ENCODE assay signal across 21 mouse cellular contexts in the genomic region with DNA sequence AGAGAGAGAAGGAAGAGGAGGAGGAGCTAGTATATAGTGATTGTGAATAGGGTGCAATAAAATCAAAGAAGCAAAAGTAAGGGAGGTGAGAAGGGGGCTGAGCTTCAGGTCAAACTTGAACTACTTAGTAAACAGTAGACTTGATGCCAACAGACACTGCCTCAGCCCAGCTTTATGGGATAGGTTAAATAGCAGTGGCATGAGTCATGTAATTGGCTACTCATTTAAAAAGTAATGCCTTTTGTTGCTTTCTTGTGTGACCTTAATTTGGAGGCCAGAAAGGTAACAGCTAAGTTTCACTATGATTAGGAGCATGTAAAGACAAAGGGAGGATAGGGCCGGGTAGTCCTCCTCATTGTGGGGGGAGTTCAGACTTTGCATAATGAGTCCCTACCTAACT. TPM values are rescaled to one million over a fixed set of nuclear protein-coding genes. Genes with fewer than 3 reads are reported as not detected.
"Had no signal": no experiment of that assay in that cellular context is flagged by ENCODE, and none has a peak within 500 bp of the region (broad histone marks: within the 10 kb centered on the region; RNA-seq: fewer than 3 reads in every experiment).

No protein-coding gene starts in this region.

- H3K4me1 ChIP-seq: liver, embryonic 15.5 days; lung, embryonic 15.5 days; megakaryocyte, embryonic 14.5 days; midbrain, embryonic 13.5 days; midbrain, embryonic 15.5 days; neural tube, embryonic 12.5 days had no signal

- H3K9me3 ChIP-seq: liver, embryonic 15.5 days; lung, embryonic 15.5 days; midbrain, embryonic 13.5 days; midbrain, embryonic 15.5 days; neural tube, embryonic 12.5 days had no signal

- H3K4me2 ChIP-seq: liver, embryonic 15.5 days; lung, embryonic 15.5 days; midbrain, embryonic 11.5 days; midbrain, embryonic 13.5 days; midbrain, embryonic 15.5 days; neural tube, embryonic 12.5 days had no signal

- H3K9ac ChIP-seq: liver, embryonic 15.5 days; liver, postnatal 0 days; lung, embryonic 15.5 days; midbrain, embryonic 13.5 days; midbrain, embryonic 15.5 days; neural tube, embryonic 12.5 days had no signal

- DNase-seq: liver, postnatal 0 days; lung, adult 2 months; lung, postnatal 14 days; lung, postnatal 36 days; right cerebral cortex, postnatal 14 days; right cerebral cortex, postnatal 4 days; spleen, adult 18-20 months; thymus, adult 18-20 months; thymus, postnatal 25 days; thymus, postnatal 4 days had no signal

- H3K27ac ChIP-seq: liver, embryonic 15.5 days; lung, embryonic 15.5 days; macrophage; midbrain, embryonic 13.5 days; midbrain, embryonic 15.5 days; neural tube, embryonic 12.5 days had no signal

- H3K36me3 ChIP-seq: liver, embryonic 15.5 days; lung, embryonic 15.5 days; midbrain, embryonic 13.5 days; midbrain, embryonic 15.5 days; neural tube, embryonic 12.5 days had no signal

- H3K27me3 ChIP-seq: liver, embryonic 15.5 days; lung, embryonic 15.5 days; megakaryocyte, embryonic 14.5 days; midbrain, embryonic 13.5 days; midbrain, embryonic 15.5 days; neural tube, embryonic 12.5 days had no signal

- ATAC-seq: liver, postnatal 0 days; lung, postnatal 0 days; midbrain, embryonic 13.5 days; midbrain, embryonic 15.5 days had no signal

- H3K4me3 ChIP-seq: liver, embryonic 15.5 days; lung, embryonic 15.5 days; megakaryocyte, embryonic 14.5 days; midbrain, embryonic 13.5 days; midbrain, embryonic 15.5 days; myocyte; neural tube, embryonic 12.5 days had no signal

RNA-seq across cellular contexts. Expression of a gene that starts 13.3 kb away (rescaled TPM):
- polyA plus RNA-seq: myocyte; neural tube, embryonic 14.5 days had no signal
